Mouse (Mus musculus) 3134 (cell line): ENCODE results near the gene Pbsn.
"Not testable (repeated sequence)": the region's sequence is repeated elsewhere in the genome, so short reads cannot be mapped to it uniquely, and the experiment has no call there.

Source experiments
- DNase-seq: peaks from one replicate; pipeline ENCODE4 v3.0.0-alpha.2; 2011; ENCODE audit warnings: low spot score; ENCODE audit not compliant: insufficient read length; ENCODE audit errors: extremely low read depth

Pbsn gene

GRCm38 (mm10) chrX:77853523-77853922 is at the start of gene Pbsn:
Gene Pbsn (minus strand): TSS chrX:77853623.
- no peak for DNase-seq

- DNase-seq, result peak; percentile 1
Observed at GRCm38 (mm10) chrX:77880033-77880432, 26.6 kb upstream of the Pbsn start.

GRCm38 (mm10) chrX:77864458-77864857 is 11.0 kb upstream of the Pbsn start, which contains the start of gene Gm14744:
Gene Gm14744 (plus strand): TSS chrX:77864758.
- not testable (repeated sequence) for DNase-seq

- peak; percentile 16 for DNase-seq
Observed at GRCm38 (mm10) chrX:77812031-77812430, 41.4 kb downstream of the Pbsn start.

- peak; percentile 64 for DNase-seq
Observed at GRCm38 (mm10) chrX:77810608-77811206, 42.7 kb downstream of the Pbsn start.

- DNase-seq, result no peak
Observed at GRCm38 (mm10) chrX:77808602-77809001, 44.8 kb downstream of the Pbsn start.

GRCm38 (mm10) chrX:77802293-77802692 is 51.1 kb downstream of the Pbsn start:
- no peak for DNase-seq

- no peak for DNase-seq
Observed at GRCm38 (mm10) chrX:77801543-77801942, 51.9 kb downstream of the Pbsn start.

- no peak for DNase-seq
Observed at GRCm38 (mm10) chrX:77799554-77799953, 53.9 kb downstream of the Pbsn start.

- no peak for DNase-seq
Observed at GRCm38 (mm10) chrX:77797801-77798200, 55.6 kb downstream of the Pbsn start.

GRCm38 (mm10) chrX:77796916-77797315 is 56.5 kb downstream of the Pbsn start:
- DNase-seq, result no peak

- peak; percentile 67 for DNase-seq
Observed at GRCm38 (mm10) chrX:77796238-77796835, 57.1 kb downstream of the Pbsn start, which contains the start of gene Prkx. Gene Prkx (minus strand): TSS chrX:77796278.

- DNase-seq, result peak; percentile 87
Observed at GRCm38 (mm10) chrX:77795858-77796174, 57.6 kb downstream of the Pbsn start.

- peak; percentile 64 for DNase-seq
Observed at GRCm38 (mm10) chrX:77794962-77795857, 58.2 kb downstream of the Pbsn start.

- no peak for DNase-seq
Observed at GRCm38 (mm10) chrX:77788675-77789074, 64.7 kb downstream of the Pbsn start.
